Mouse (Mus musculus) heart, embryonic 16.5 days (tissue): ENCODE measurements at regions not wholly inside any gene's neighbourhood (a gene's known extent, or its start where the extent isn't known, plus 50 kb on each side); places are given as distances from the start of the nearest gene placed in this dataset.
"Not testable (repeated sequence)": the region's sequence is repeated elsewhere in the genome, so short reads cannot be mapped to it uniquely, and the experiment has no call there.

Experiments
- ATAC-seq: fragments of 200-750 bp; cut with Nextera tagmentation; replicated peaks from 2 replicates; pipeline ENCODE4 v1.8.0; 2017; ENCODE audit warnings: moderate number of reproducible peaks; ENCODE audit not compliant: insufficient read depth, low FRiP score; ENCODE audit errors: extremely low read depth
- H3K27ac ChIP-seq: fragments of 300-500 bp; sonication (generic); 2 replicates; pipeline ENCODE4 v1.5.1; 2014; ENCODE audit warnings: mild to moderate bottlenecking, low read length, control low read depth, moderate library complexity
- H3K27me3 ChIP-seq: fragments of 300-500 bp; sonication (generic); 2 replicates; pipeline ENCODE4 v1.6.1; 2014; ENCODE audit warnings: low read length, mixed read lengths; ENCODE audit not compliant: control insufficient read depth, insufficient read depth
- H3K36me3 ChIP-seq: fragments of 300-500 bp; sonication (generic); 2 replicates; pipeline ENCODE4 v1.6.1; 2014; ENCODE audit not compliant: control insufficient read depth, insufficient read depth
- H3K4me1 ChIP-seq: fragments of 300-500 bp; sonication (generic); 2 replicates; pipeline ENCODE4 v1.6.1; 2014; ENCODE audit warnings: low read length, mixed read lengths; ENCODE audit not compliant: control insufficient read depth, insufficient read depth
- H3K4me2 ChIP-seq: fragments of 300-500 bp; sonication (generic); 2 replicates; pipeline ENCODE4 v1.6.1; 2014; ENCODE audit warnings: low read depth, mild to moderate bottlenecking, control low read depth, low read length
- H3K4me3 ChIP-seq: fragments of 300-500 bp; sonication (generic); 2 replicates; pipeline ENCODE4 v1.5.1; 2014; ENCODE audit warnings: mild to moderate bottlenecking, control low read depth, low read length
- H3K9ac ChIP-seq: fragments of 300-500 bp; sonication (generic); 2 replicates; pipeline ENCODE4 v1.6.1; 2014; ENCODE audit warnings: low read length, control low read depth
- H3K9me3 ChIP-seq: fragments of 300-500 bp; sonication (generic); replicated peaks from 2 replicates; pipeline ENCODE4 v1.6.1; 2016; ENCODE audit warnings: low read length; ENCODE audit not compliant: control insufficient read depth
- WGBS: fragments of 180-500 bp; shearing (Covaris S2); extraction: QIAGEN DNeasy Blood & Tissue Kit; methylation state at CpG from one replicate; pipeline ENCODE4 v1.1.7; 2014; 5-methylcytosine and 5-hydroxymethylcytosine counted together

GRCm38 (mm10) chr1:164744955-164745608 is 51.4 kb upstream of the Dpt start:
- Histone ChIP-seq H3K4me2 (no peak overlapping the region), H3K27ac (no peak overlapping the region), H3K27me3 (no peaks in the 10 kb centered on the region), H3K36me3 (no peaks in the 10 kb centered on the region), H3K9me3 (no peaks in the 10 kb centered on the region), H3K4me3 (no peak overlapping the region), H3K4me1 (no peaks in the 10 kb centered on the region), H3K9ac (no peak overlapping the region)
- no peak for ATAC-seq

DNA sequence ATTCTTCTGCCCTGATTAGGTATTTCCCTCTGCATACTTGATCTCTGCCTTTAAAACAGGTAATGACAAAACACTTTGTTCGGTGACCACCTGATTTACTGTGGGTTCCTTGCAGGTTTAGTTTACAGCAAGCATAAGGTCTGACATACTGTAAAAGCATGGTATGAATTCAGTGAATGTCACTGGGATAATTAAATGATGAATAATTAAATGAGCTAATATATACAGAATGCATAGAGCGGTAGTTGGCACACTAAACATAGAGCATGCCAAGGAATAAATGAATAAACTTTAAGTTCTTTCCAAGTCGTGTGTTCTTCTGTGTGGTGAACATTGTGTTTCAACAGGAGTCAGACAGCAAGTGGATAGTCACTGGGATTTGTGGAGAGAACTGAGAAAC is 51.9 kb upstream of the Dpt start:
- Histone ChIP-seq H3K4me2 (no peak overlapping the region), H3K4me1 (no peaks in the 10 kb centered on the region), H3K9ac (no peak overlapping the region), H3K27ac (no peak overlapping the region), H3K9me3 (no peaks in the 10 kb centered on the region), H3K4me3 (no peak overlapping the region), H3K27me3 (no peaks in the 10 kb centered on the region), H3K36me3 (no peaks in the 10 kb centered on the region)
- 64% methylated on average over 3 of the region's 3 CpGs for WGBS
- no peak for ATAC-seq

GRCm38 (mm10) chr1:164742897-164743296 is 53.5 kb upstream of the Dpt start:
- not testable (repeated sequence) for H3K4me1 ChIP-seq, H3K27ac ChIP-seq, H3K27me3 ChIP-seq, H3K4me3 ChIP-seq, H3K4me2 ChIP-seq, H3K9ac ChIP-seq, H3K36me3 ChIP-seq, H3K9me3 ChIP-seq, ATAC-seq
- 90% methylated on average over 8 of the region's 9 CpGs for WGBS

DNA sequence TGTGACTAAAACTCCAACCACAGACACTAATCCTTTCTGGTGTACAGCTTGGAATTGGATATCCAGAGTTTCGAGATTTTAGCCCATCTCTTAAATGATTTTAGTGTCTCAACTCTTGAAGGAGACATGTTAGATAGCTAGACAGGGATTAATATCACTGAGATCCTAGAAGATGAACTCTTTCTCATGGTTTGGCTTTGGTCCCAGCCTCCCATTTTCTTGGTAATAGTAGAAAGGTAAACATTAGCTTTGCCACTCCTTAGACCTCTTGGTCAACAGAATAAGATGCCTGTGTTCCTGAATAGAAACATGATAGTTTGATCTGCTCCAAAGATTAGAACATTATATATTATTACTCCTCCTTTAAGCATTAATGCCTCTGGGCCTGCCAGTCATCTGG is 60.8 kb upstream of the Dpt start:
- Histone ChIP-seq H3K9me3 (no peaks in the 10 kb centered on the region), H3K36me3 (no peaks in the 10 kb centered on the region), H3K4me2 (no peak overlapping the region), H3K9ac (no peak overlapping the region), H3K27me3 (no peaks in the 10 kb centered on the region), H3K27ac (no peak overlapping the region), H3K4me3 (no peak overlapping the region), H3K4me1 (no peaks in the 10 kb centered on the region)
- ATAC-seq, result no peak
- 59% methylated on average over 1 of the region's 1 CpGs for WGBS

- no peak overlapping the region for H3K27ac ChIP-seq
- ATAC-seq, result no peak
- no peaks in the 10 kb centered on the region for H3K36me3 ChIP-seq
- 49% methylated on average over 3 of the region's 3 CpGs for WGBS
- H3K27me3 ChIP-seq, result no peaks in the 10 kb centered on the region
- H3K9me3 ChIP-seq, result no peaks in the 10 kb centered on the region
- H3K4me3 ChIP-seq, result no peak overlapping the region
- no peaks in the 10 kb centered on the region for H3K4me1 ChIP-seq
- H3K4me2 ChIP-seq, result no peak overlapping the region
- H3K9ac ChIP-seq, result no peak overlapping the region
Observed at GRCm38 (mm10) chr1:164733741-164734140, 62.7 kb upstream of the Dpt start.

- 0% methylated on average over 1 of the region's 1 CpGs for WGBS
- Histone ChIP-seq H3K4me1 (no peaks in the 10 kb centered on the region), H3K27ac (no peak overlapping the region)
Observed at GRCm38 (mm10) chr1:164722054-164722453, 74.4 kb upstream of the Dpt start.

GRCm38 (mm10) chr1:164714905-164715304 is 81.5 kb upstream of the Dpt start:
- ATAC-seq, result no peak
- Histone ChIP-seq H3K27me3 (no peaks in the 10 kb centered on the region), H3K4me3 (no peak overlapping the region), H3K4me2 (no peak overlapping the region), H3K9ac (no peak overlapping the region), H3K27ac (no peak overlapping the region), H3K4me1 (no peaks in the 10 kb centered on the region), H3K9me3 (no peaks in the 10 kb centered on the region), H3K36me3 (no peaks in the 10 kb centered on the region)
- 61% methylated on average over 2 of the region's 2 CpGs for WGBS

More at GRCm38 (mm10) chr1:164722054-164722453, 74.4 kb upstream of the Dpt start:
- Histone ChIP-seq H3K4me3 (no peak overlapping the region), H3K9me3 (no peaks in the 10 kb centered on the region), H3K4me2 (no peak overlapping the region), H3K36me3 (no peaks in the 10 kb centered on the region), H3K27me3 (no peaks in the 10 kb centered on the region), H3K9ac (no peak overlapping the region)
- no peak for ATAC-seq

GRCm38 (mm10) chr1:164713798-164714551 is 82.5 kb upstream of the Dpt start:
- Histone ChIP-seq H3K9me3 (no peaks in the 10 kb centered on the region), H3K4me3 (no peak overlapping the region), H3K27me3 (no peaks in the 10 kb centered on the region), H3K4me1 (no peaks in the 10 kb centered on the region), H3K9ac (no peak overlapping the region), H3K27ac (no peak overlapping the region), H3K36me3 (no peaks in the 10 kb centered on the region), H3K4me2 (no peak overlapping the region)
- 61% methylated on average over 4 of the region's 4 CpGs for WGBS
- ATAC-seq, result no peak

GRCm38 (mm10) chr1:164712514-164712913 is 83.9 kb upstream of the Dpt start:
- Histone ChIP-seq H3K4me3 (no peak overlapping the region), H3K36me3 (no peaks in the 10 kb centered on the region), H3K9me3 (peaks cover under 1% of the 10 kb centered on the region; the same call in 1 of the 2 replicates), H3K4me1 (no peaks in the 10 kb centered on the region), H3K27me3 (no peaks in the 10 kb centered on the region), H3K27ac (no peak overlapping the region), H3K9ac (no peak overlapping the region), H3K4me2 (no peak overlapping the region)
- ATAC-seq, result no peak
- 70% methylated on average over 3 of the region's 3 CpGs for WGBS
